Mouse (Mus musculus) kidney, postnatal 0 days (tissue): ENCODE data around the gene Efcab6. TPM values are rescaled to one million over a fixed set of nuclear protein-coding genes. Genes with fewer than 3 reads are reported as not detected.
"Not testable (repeated sequence)": the region's sequence is repeated elsewhere in the genome, so short reads cannot be mapped to it uniquely, and the experiment has no call there.

Source experiments
- ATAC-seq: fragments of 200-750 bp; cut with Nextera tagmentation; replicated peaks from 2 replicates; pipeline ENCODE4 v1.8.0; 2017; ENCODE audit warnings: low read depth, moderate number of reproducible peaks, moderate TSS enrichment, moderate library complexity; ENCODE audit not compliant: low FRiP score
- DNase-seq: peaks from one replicate; pipeline ENCODE4 v3.0.0-alpha.2; 2016; ENCODE audit warnings: low spot score
- H3K27ac ChIP-seq: fragments of 300-500 bp; sonication (generic); 2 replicates; pipeline ENCODE4 v1.5.1; 2014; ENCODE audit warnings: mild to moderate bottlenecking
- H3K27me3 ChIP-seq: fragments of 300-500 bp; sonication (generic); 2 replicates; pipeline ENCODE4 v1.6.1; 2014; ENCODE audit warnings: low read length, mixed read lengths; ENCODE audit not compliant: insufficient read depth
- H3K36me3 ChIP-seq: fragments of 300-500 bp; sonication (generic); 2 replicates; pipeline ENCODE4 v1.6.1; 2014; ENCODE audit warnings: low read length, mixed read lengths; ENCODE audit not compliant: insufficient read depth
- H3K4me1 ChIP-seq: fragments of 300-500 bp; sonication (generic); replicated peaks from 2 replicates; pipeline ENCODE4 v1.6.1; 2014; ENCODE audit warnings: antibody characterized with exemption, low read length, mixed read lengths; ENCODE audit not compliant: insufficient read depth
- H3K4me2 ChIP-seq: fragments of 300-500 bp; sonication (generic); 2 replicates; pipeline ENCODE4 v1.6.1; 2014; ENCODE audit warnings: mild to moderate bottlenecking, low read length, moderate library complexity, mixed read lengths
- H3K4me3 ChIP-seq: fragments of 300-500 bp; sonication (generic); replicated peaks from 2 replicates; pipeline ENCODE4 v1.5.1; 2014; ENCODE audit warnings: low read depth, low read length
- H3K9ac ChIP-seq: fragments of 300-500 bp; sonication (generic); 2 replicates; pipeline ENCODE4 v1.6.1; 2014; ENCODE audit warnings: low read depth, low read length
- H3K9me3 ChIP-seq: fragments of 300-500 bp; sonication (generic); replicated peaks from 2 replicates; pipeline ENCODE4 v1.6.1; 2016; ENCODE audit warnings: low read length, inconsistent platforms, mixed read lengths
- CTCF ChIP-seq: IDR thresholded peaks from 2 replicates; pipeline ENCODE4 v1.5.1; 2016; ENCODE audit warnings: antibody characterized with exemption, low read depth, mild to moderate bottlenecking, moderate library complexity
- WGBS: fragments of 180-500 bp; shearing (Covaris S2); extraction: QIAGEN DNeasy Blood & Tissue Kit; methylation state at CpG from one replicate; pipeline ENCODE4 v1.1.7; 2014; 5-methylcytosine and 5-hydroxymethylcytosine counted together
- polyA plus RNA-seq: library from polyadenylated mRNA; unstranded; fragments of >200 nt; fragmentation: Nextera tagmentation; extraction: Ambion mirVana; gene quantifications from 2 replicates; pipeline ENCODE4 v1.2.1, GENCODE M21; 2015

Gene Efcab6
- polyA plus RNA-seq, result 0.57 and 0.63 TPM in 2 replicates

GRCm38 (mm10) chr15:84065140-84065539 lies at the start of gene Efcab6:
Gene Efcab6, minus strand, starts transcription at chr15:84065379.
- no peak within 1 kb of the TSS for H3K9ac ChIP-seq
- peak within 1 kb of the TSS; percentile 32 for H3K4me2 ChIP-seq
- no peaks in the 10 kb centered on the region for H3K9me3 ChIP-seq
- no peaks in the 10 kb centered on the region for H3K36me3 ChIP-seq
- TF ChIP-seq CTCF, result no peak
- DNase-seq, result no peak
- H3K27me3 ChIP-seq, result peaks cover 17% of the 10 kb centered on the region; the same call in 1 of the 2 replicates
- no peak for ATAC-seq
- H3K27ac ChIP-seq, result no peak within 1 kb of the TSS
- 3% methylated on average over 29 of the region's 29 CpGs for WGBS
- H3K4me3 ChIP-seq, result no peak within 1 kb of the TSS
- H3K4me1 ChIP-seq, result no peaks in the 10 kb centered on the region

- Histone ChIP-seq H3K4me3 (no peak overlapping the region), H3K9ac (no peak overlapping the region), H3K9me3 (no peaks in the 10 kb centered on the region), H3K27ac (no peak overlapping the region), H3K27me3 (no peaks in the 10 kb centered on the region; the same call in 1 of the 2 replicates), H3K4me1 (no peaks in the 10 kb centered on the region), H3K36me3 (no peaks in the 10 kb centered on the region), H3K4me2 (no peak overlapping the region)
- DNase-seq (no peak), ATAC-seq (no peak)
- 60% methylated on average over 6 of the region's 6 CpGs for WGBS
- no peak for TF ChIP-seq CTCF
These were observed 48.7 kb upstream of the Efcab6 start for GRCm38 (mm10) chr15:84113873-84114272.

- WGBS, result 9% methylated on average over 13 of the region's 13 CpGs
- Histone ChIP-seq H3K4me1 (peaks cover 7% of the 10 kb centered on the region; the same call in 1 of the 2 replicates), H3K4me3 (no peak overlapping the region), H3K36me3 (no peaks in the 10 kb centered on the region), H3K9ac (no peak overlapping the region), H3K27me3 (peaks cover 20% of the 10 kb centered on the region), H3K27ac (no peak overlapping the region), H3K9me3 (no peaks in the 10 kb centered on the region), H3K4me2 (no peak overlapping the region)
- no peak for ATAC-seq
- DNase-seq, result peak; percentile 40
- TF ChIP-seq CTCF, result no peak
These were observed 43.7 kb upstream of the Efcab6 start for GRCm38 (mm10) chr15:84108899-84109298.

GRCm38 (mm10) chr15:84105924-84106500 lies 40.8 kb upstream of the Efcab6 start:
- Histone ChIP-seq H3K27ac (no peak overlapping the region), H3K4me2 (peak overlapping the region; percentile 65)

GRCm38 (mm10) chr15:84105105-84105923 lies 40.1 kb upstream of the Efcab6 start, which contains the start of gene Sult4a1:
Gene Sult4a1, minus strand, starts transcription at chr15:84105754.
- H3K9ac ChIP-seq, result no peak within 1 kb of the TSS
- no peaks in the 10 kb centered on the region for H3K36me3 ChIP-seq
- peak within 1 kb of the TSS; percentile 65 for H3K4me2 ChIP-seq
- no peak within 1 kb of the TSS for H3K27ac ChIP-seq
- TF ChIP-seq CTCF, result no peak
- peaks cover 7% of the 10 kb centered on the region; the same call in 1 of the 2 replicates for H3K4me1 ChIP-seq
- DNase-seq (no peak), ATAC-seq (no peak)
- peaks cover 20% of the 10 kb centered on the region for H3K27me3 ChIP-seq
- peak within 1 kb of the TSS; percentile 39 for H3K4me3 ChIP-seq
- H3K9me3 ChIP-seq, result no peaks in the 10 kb centered on the region
- under 1% methylated on average over 77 of the region's 77 CpGs for WGBS

More at GRCm38 (mm10) chr15:84105924-84106500, 40.8 kb upstream of the Efcab6 start:
- Histone ChIP-seq H3K4me3 (peak overlapping the region; percentile 39), H3K36me3 (no peaks in the 10 kb centered on the region), H3K27me3 (peaks cover 20% of the 10 kb centered on the region), H3K9me3 (no peaks in the 10 kb centered on the region), H3K4me1 (peaks cover 7% of the 10 kb centered on the region; the same call in 1 of the 2 replicates), H3K9ac (no peak overlapping the region)
- no peak for TF ChIP-seq CTCF
- DNase-seq (no peak), ATAC-seq (no peak)
- WGBS, result 12% methylated on average over 12 of the region's 12 CpGs

GRCm38 (mm10) chr15:84104626-84105025 lies 39.4 kb upstream of the Efcab6 start:
- Histone ChIP-seq H3K4me3 (no peak overlapping the region), H3K36me3 (no peaks in the 10 kb centered on the region), H3K27me3 (peaks cover 20% of the 10 kb centered on the region), H3K9ac (no peak overlapping the region), H3K9me3 (no peaks in the 10 kb centered on the region), H3K27ac (no peak overlapping the region), H3K4me2 (no peak overlapping the region), H3K4me1 (peaks cover 7% of the 10 kb centered on the region; the same call in 1 of the 2 replicates)
- DNase-seq (no peak), ATAC-seq (no peak)
- no peak for TF ChIP-seq CTCF
- 75% methylated on average over 7 of the region's 7 CpGs for WGBS

GRCm38 (mm10) chr15:84097536-84097935 lies 32.4 kb upstream of the Efcab6 start:
- not testable (repeated sequence) for H3K36me3 ChIP-seq, ATAC-seq, H3K27ac ChIP-seq

More at GRCm38 (mm10) chr15:84097536-84097935, 32.4 kb upstream of the Efcab6 start:
- H3K9ac ChIP-seq, DNase-seq, H3K27me3 ChIP-seq, H3K4me1 ChIP-seq, H3K4me2 ChIP-seq, H3K9me3 ChIP-seq, H3K4me3 ChIP-seq: not testable (repeated sequence)
- 82% methylated on average over 15 of the region's 15 CpGs for WGBS
